Mouse (Mus musculus) embryonic facial prominence, embryonic 10.5 days (tissue): Measurements from ENCODE around the gene Zfp426. TPM values are rescaled to one million over a fixed set of nuclear protein-coding genes. Genes with fewer than 3 reads are reported as not detected.

Source experiments
- DNase-seq: peaks from one replicate; pipeline ENCODE4 v3.0.0-alpha.2; 2017; ENCODE audit warnings: low spot score
- H3K27ac ChIP-seq: fragments of 300-500 bp; sonication (generic); replicated peaks from 2 replicates; pipeline ENCODE4 v1.5.1; 2016; ENCODE audit warnings: mild to moderate bottlenecking
- H3K27me3 ChIP-seq: fragments of 300-500 bp; sonication (generic); replicated peaks from 2 replicates; pipeline ENCODE4 v1.6.1; 2016; ENCODE audit warnings: low read depth, mild to moderate bottlenecking; ENCODE audit not compliant: poor library complexity, severe bottlenecking
- H3K36me3 ChIP-seq: fragments of 300-500 bp; sonication (generic); replicated peaks from 2 replicates; pipeline ENCODE4 v1.6.1; 2016; ENCODE audit warnings: mild to moderate bottlenecking, moderate library complexity
- H3K4me1 ChIP-seq: fragments of 300-500 bp; sonication (generic); 2 replicates; pipeline ENCODE4 v1.6.1; 2016
- H3K4me3 ChIP-seq: fragments of 300-500 bp; sonication (generic); 2 replicates; pipeline ENCODE4 v1.5.1; 2016; ENCODE audit warnings: mild to moderate bottlenecking, moderate library complexity
- H3K9me3 ChIP-seq: fragments of 300-500 bp; sonication (generic); 2 replicates; pipeline ENCODE4 v1.6.1; 2016; ENCODE audit warnings: mild to moderate bottlenecking
- WGBS: fragments of 180-500 bp; shearing (Covaris S2); methylation state at CpG from one replicate; pipeline ENCODE4 v1.1.7; 2016; 5-methylcytosine and 5-hydroxymethylcytosine counted together
- polyA plus RNA-seq: library from polyadenylated mRNA; unstranded; fragments of >200 nt; fragmentation: Nextera tagmentation; extraction: Ambion mirVana; gene quantifications from 2 replicates; pipeline ENCODE4 v1.2.1, GENCODE M21; 2016

Gene Zfp426
- polyA plus RNA-seq, 1 experiment from 2014 or later, result 22.2 TPM

GRCm38 (mm10) chr9:20430004-20430403, 62.5 kb downstream of the Zfp426 start:
- DNase-seq, result no peak
- no peak overlapping the region for H3K4me3 ChIP-seq
- WGBS, result 86% methylated on average over 3 of the region's 3 CpGs
- H3K36me3 ChIP-seq, result peaks cover 20% of the 10 kb centered on the region
- no peaks in the 10 kb centered on the region for H3K9me3 ChIP-seq
- H3K4me1 ChIP-seq, result no peaks in the 10 kb centered on the region
- H3K27me3 ChIP-seq, result no peaks in the 10 kb centered on the region
- H3K27ac ChIP-seq, result no peak overlapping the region

Other genes with a start within 250 kb of the Zfp426 start
- not detected in 2 replicates for gene Olfr39, start 210.4 kb downstream of the Zfp426 start, polyA plus RNA-seq
- not detected in 2 replicates for gene Olfr873, start 194.2 kb downstream of the Zfp426 start, polyA plus RNA-seq
- gene Olfr18, start 156.7 kb downstream of the Zfp426 start, polyA plus RNA-seq, result not detected in 2 replicates
- 30.9 and 31.0 TPM in 2 replicates for gene Zfp560, start 107.6 kb downstream of the Zfp426 start, polyA plus RNA-seq
- gene Zfp26, start 32.6 kb downstream of the Zfp426 start, polyA plus RNA-seq, result 24.8 and 25.4 TPM in 2 replicates
- 146 and 152 TPM in 2 replicates for gene Zfp266, start 28.7 kb upstream of the Zfp426 start, polyA plus RNA-seq
- gene Zfp846, start 88.5 kb upstream of the Zfp426 start, polyA plus RNA-seq, result 16.6 and 18.8 TPM in 2 replicates
- 356 and 365 TPM in 2 replicates for gene Ubl5, start 150.1 kb upstream of the Zfp426 start, polyA plus RNA-seq
- gene Fbxl12, start 152.0 kb upstream of the Zfp426 start, polyA plus RNA-seq, result 18.7 and 18.9 TPM in 2 replicates
- 82.2 and 87.9 TPM in 2 replicates for gene Pin1, start 159.3 kb upstream of the Zfp426 start, polyA plus RNA-seq